Mouse (Mus musculus) liver, embryonic 15.5 days (tissue): Measurements from ENCODE around the gene Mfsd8. TPM values are rescaled to one million over a fixed set of nuclear protein-coding genes. Genes with fewer than 3 reads are reported as not detected.

ENCODE experiments used
- ATAC-seq: fragments of 200-750 bp; cut with Nextera tagmentation; 2 replicates; pipeline ENCODE4 v1.8.0; 2017; ENCODE audit warnings: moderate number of reproducible peaks, mild to moderate bottlenecking, moderate library complexity; ENCODE audit not compliant: insufficient read depth
- H3K27ac ChIP-seq: fragments of 300-500 bp; sonication (generic); replicated peaks from 2 replicates; pipeline ENCODE4 v1.5.1; 2015; ENCODE audit warnings: mild to moderate bottlenecking, inconsistent platforms
- H3K27me3 ChIP-seq: fragments of 300-500 bp; sonication (generic); 2 replicates; pipeline ENCODE4 v1.6.1; 2015; ENCODE audit warnings: mild to moderate bottlenecking, inconsistent platforms
- H3K36me3 ChIP-seq: fragments of 300-500 bp; sonication (generic); replicated peaks from 2 replicates; pipeline ENCODE4 v1.6.1; 2015; ENCODE audit warnings: moderate library complexity, mild to moderate bottlenecking, inconsistent platforms
- H3K4me1 ChIP-seq: fragments of 300-500 bp; sonication (generic); replicated peaks from 2 replicates; pipeline ENCODE4 v1.6.1; 2015; ENCODE audit warnings: inconsistent platforms
- H3K4me2 ChIP-seq: fragments of 300-500 bp; sonication (generic); 2 replicates; pipeline ENCODE4 v1.6.1; 2015; ENCODE audit warnings: moderate library complexity, mild to moderate bottlenecking, inconsistent platforms
- H3K4me3 ChIP-seq: fragments of 300-500 bp; sonication (generic); replicated peaks from 2 replicates; pipeline ENCODE4 v1.5.1; 2015; ENCODE audit warnings: mild to moderate bottlenecking, inconsistent platforms
- H3K9ac ChIP-seq: fragments of 300-500 bp; sonication (generic); 2 replicates; pipeline ENCODE4 v1.6.1; 2015; ENCODE audit warnings: moderate library complexity, mild to moderate bottlenecking, inconsistent platforms
- H3K9me3 ChIP-seq: fragments of 300-500 bp; sonication (generic); replicated peaks from 2 replicates; pipeline ENCODE4 v1.6.1; 2016; ENCODE audit warnings: inconsistent platforms
- WGBS: fragments of 180-500 bp; shearing (Covaris S2); methylation state at CpG from one replicate; pipeline ENCODE4 v1.1.7; 2015; ENCODE audit warnings: mixed read lengths; ENCODE audit not compliant: insufficient replicate concordance; 5-methylcytosine and 5-hydroxymethylcytosine counted together
- polyA plus RNA-seq: library from polyadenylated mRNA; unstranded; fragments of >200 nt; fragmentation: Nextera tagmentation; extraction: Ambion mirVana; gene quantifications from 2 replicates; pipeline ENCODE4 v1.2.1, GENCODE M21; 2015

The Mfsd8 gene
- polyA plus RNA-seq, 1 experiment from 2014 or later = 3.3 TPM

- Histone ChIP-seq H3K4me1 (peaks cover 31% of the 10 kb centered on the region), H3K27ac (peak overlapping the region; percentile 92), H3K36me3 (peaks cover 28% of the 10 kb centered on the region), H3K4me2 (peak overlapping the region; percentile 85), H3K27me3 (no peaks in the 10 kb centered on the region), H3K9me3 (no peaks in the 10 kb centered on the region), H3K9ac (peak overlapping the region; percentile 97), H3K4me3 (peak overlapping the region; percentile 98)
- under 1% methylated on average over 37 of the region's 37 CpGs for WGBS
- peak; percentile 85 for ATAC-seq
Observed at GRCm38 (mm10) chr3:40800373-40800823, 46.3 kb downstream of the Mfsd8 start.

DNA sequence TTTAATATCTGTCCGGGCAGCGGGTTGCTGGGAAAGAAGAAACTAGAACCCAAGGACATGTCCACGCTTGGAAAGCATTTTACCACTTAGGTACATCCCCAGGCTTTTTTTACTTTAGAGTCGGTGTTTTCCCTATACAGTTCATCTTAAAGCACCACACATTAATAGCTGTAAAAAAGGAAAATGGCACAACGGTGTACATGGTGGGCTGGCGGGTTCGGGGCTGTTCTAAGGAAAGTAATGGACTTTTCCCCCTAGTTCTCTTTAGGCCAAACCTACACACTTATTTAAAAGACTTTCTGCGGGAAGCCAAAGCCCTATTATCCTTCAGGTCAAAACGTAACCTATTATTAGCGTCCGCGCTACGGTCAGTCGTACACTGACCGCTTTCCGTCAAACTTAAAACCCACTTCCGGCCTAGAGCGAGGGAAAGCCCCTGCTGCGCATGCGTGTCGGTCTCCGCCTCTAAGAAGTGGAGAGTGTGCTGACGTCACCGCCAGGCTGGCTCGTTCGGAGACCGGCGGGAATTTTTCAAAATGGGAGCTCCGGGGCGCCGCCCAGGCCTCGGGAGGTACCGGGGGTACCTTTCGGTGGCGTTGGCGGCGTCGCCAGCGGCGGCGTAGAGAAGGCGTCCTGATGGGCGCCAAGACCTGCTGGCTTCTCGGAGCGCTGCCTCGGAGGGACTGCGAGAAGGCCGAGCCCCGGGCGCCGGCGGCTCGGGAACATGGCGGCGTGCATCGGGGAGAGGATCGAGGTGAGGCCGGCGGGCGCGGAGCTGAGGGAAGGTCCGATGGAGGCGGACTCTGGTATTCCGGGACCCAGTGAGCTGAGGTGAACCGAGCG is 46.9 kb downstream of the Mfsd8 start, which contains the start of gene Plk4:
Gene Plk4 (plus strand): TSS at position 490 of the 843 bp plus-strand sequence.
- peaks cover 31% of the 10 kb centered on the region for H3K4me1 ChIP-seq
- peak within 1 kb of the TSS; percentile 97 for H3K9ac ChIP-seq
- peak within 1 kb of the TSS; percentile 98 for H3K4me3 ChIP-seq
- H3K27ac ChIP-seq = peak within 1 kb of the TSS; percentile 92
- peaks cover 22% of the 10 kb centered on the region for H3K36me3 ChIP-seq
- H3K27me3 ChIP-seq = no peaks in the 10 kb centered on the region
- peak; percentile 84 for ATAC-seq
- H3K4me2 ChIP-seq = peak within 1 kb of the TSS; percentile 85
- no peaks in the 10 kb centered on the region for H3K9me3 ChIP-seq
- WGBS = under 1% methylated on average over 66 of the region's 66 CpGs

- H3K4me1 ChIP-seq = peaks cover 31% of the 10 kb centered on the region
- no peak for ATAC-seq
- H3K27me3 ChIP-seq = no peaks in the 10 kb centered on the region
- H3K9ac ChIP-seq = peak overlapping the region; percentile 97; the same call in 1 of the 2 replicates
- peak overlapping the region; percentile 39; the same call in 1 of the 2 replicates for H3K27ac ChIP-seq
- peaks cover 18% of the 10 kb centered on the region for H3K36me3 ChIP-seq
- peak overlapping the region; percentile 98; the same call in 1 of the 2 replicates for H3K4me3 ChIP-seq
- WGBS = 34% methylated on average over 7 of the region's 7 CpGs
- no peaks in the 10 kb centered on the region for H3K9me3 ChIP-seq
- peak overlapping the region; percentile 85 for H3K4me2 ChIP-seq
Observed at GRCm38 (mm10) chr3:40798500-40798899, 48.2 kb downstream of the Mfsd8 start.

DNA sequence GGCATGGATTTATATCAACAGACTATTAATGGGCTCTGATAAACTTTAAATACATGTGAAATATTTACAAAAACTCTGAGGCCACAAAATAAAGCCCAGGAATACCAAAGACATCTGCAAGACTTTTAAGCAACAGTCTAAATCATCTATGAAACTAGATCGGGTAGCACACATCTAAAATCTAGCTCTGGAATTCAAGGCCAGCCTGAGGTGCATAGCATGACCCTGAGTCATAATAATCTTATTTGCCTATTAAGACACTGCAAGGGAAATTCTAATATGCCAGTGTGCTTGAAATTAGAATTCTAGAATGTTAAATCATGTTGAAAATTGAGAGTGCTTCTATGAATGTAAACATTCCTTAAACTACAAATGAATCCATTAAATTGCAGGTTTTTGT is 48.6 kb downstream of the Mfsd8 start:
- Histone ChIP-seq H3K4me2 (no peak overlapping the region), H3K27ac (no peak overlapping the region), H3K4me1 (peaks cover 31% of the 10 kb centered on the region), H3K27me3 (no peaks in the 10 kb centered on the region), H3K9me3 (no peaks in the 10 kb centered on the region), H3K9ac (no peak overlapping the region), H3K4me3 (no peak overlapping the region), H3K36me3 (peaks cover 16% of the 10 kb centered on the region)
- no peak for ATAC-seq
- WGBS = 61% methylated on average over 1 of the region's 1 CpGs

GRCm38 (mm10) chr3:40793783-40794182 is 52.9 kb downstream of the Mfsd8 start:
- no peaks in the 10 kb centered on the region for H3K9me3 ChIP-seq
- H3K4me2 ChIP-seq = no peak overlapping the region
- peaks cover 24% of the 10 kb centered on the region for H3K36me3 ChIP-seq
- H3K9ac ChIP-seq = no peak overlapping the region
- no peak overlapping the region for H3K27ac ChIP-seq
- ATAC-seq = no peak
- peaks cover 3% of the 10 kb centered on the region for H3K4me1 ChIP-seq
- no peak overlapping the region for H3K4me3 ChIP-seq
- no peaks in the 10 kb centered on the region for H3K27me3 ChIP-seq
- 87% methylated on average over 2 of the region's 2 CpGs for WGBS

Other genes with a start within 250 kb of the Mfsd8 start
- gene Slc25a31, start 138.0 kb downstream of the Mfsd8 start, polyA plus RNA-seq = 0.05 and 0.07 TPM in 2 replicates
- gene Hspa4l, start 102.4 kb downstream of the Mfsd8 start, polyA plus RNA-seq = 17.6 and 18.1 TPM in 2 replicates
- gene Plk4, start 46.9 kb downstream of the Mfsd8 start, polyA plus RNA-seq = 38.1 and 38.5 TPM in 2 replicates
- gene Abhd18, start 84 bp upstream of the Mfsd8 start, polyA plus RNA-seq = 3.5 and 4.4 TPM in 2 replicates
- 0.08 TPM in 1 of 2 replicates, not detected in the other for gene 1700034I23Rik, start 55.7 kb upstream of the Mfsd8 start, polyA plus RNA-seq
- gene Larp1b, start 102.9 kb upstream of the Mfsd8 start, polyA plus RNA-seq = 6.5 and 7.1 TPM in 2 replicates
- 17.1 and 18.1 TPM in 2 replicates for gene Pgrmc2, start 236.2 kb upstream of the Mfsd8 start, polyA plus RNA-seq